Mouse (Mus musculus): ENCODE data around the gene Fam71e2.

DNA sequence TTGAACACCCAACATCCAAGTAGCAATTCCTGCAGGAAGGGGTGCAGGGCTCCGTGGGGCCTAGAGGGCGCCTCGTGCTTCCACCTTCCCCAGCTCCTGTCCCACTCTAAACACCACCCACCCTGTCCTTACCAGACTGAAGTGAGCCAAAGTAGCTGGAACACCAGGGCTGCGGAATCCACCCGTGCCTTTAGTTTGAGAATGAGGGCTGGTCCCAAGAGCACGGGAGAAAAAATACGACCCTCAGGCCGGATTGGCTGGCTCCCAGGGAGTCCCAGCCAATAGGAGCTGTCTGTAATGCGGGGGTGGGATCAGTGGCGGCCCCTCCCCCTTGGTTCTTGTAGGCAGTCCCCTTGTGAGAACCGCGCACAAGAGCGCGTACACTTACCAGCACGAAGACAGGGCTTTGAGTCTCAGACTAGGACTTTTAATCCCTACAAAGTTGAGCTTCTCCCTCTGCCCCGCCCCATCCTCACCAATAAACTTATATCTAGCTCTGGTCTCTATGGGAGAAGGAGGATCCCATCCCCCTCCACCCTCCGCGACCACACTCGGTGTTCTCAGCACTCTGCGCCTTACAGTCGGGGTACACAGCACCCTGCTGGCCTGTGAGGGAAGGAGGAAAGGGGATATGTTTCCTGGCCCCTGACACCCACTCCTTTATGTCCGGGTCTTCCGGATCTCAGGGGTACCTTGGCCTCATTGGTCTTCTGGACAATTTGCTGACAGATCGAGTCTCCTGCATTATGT is 18.1 kb downstream of the Fam71e2 start, which contains the start of gene Cox6b2:
- TF ChIP-seq POLR2A (IDR thresholded peaks at IDR 0.05; ENCODE audit: low read depth, low read length) (peak; percentile 95), CTCF (IDR thresholded peaks at IDR 0.05; ENCODE audit: borderline replicate concordance, insufficient read depth, low read length) (no peak)
